Mouse (Mus musculus) thymus, postnatal 25 days (tissue): ENCODE results near the gene Hist2h2be.
"Not testable (repeated sequence)": the region's sequence is repeated elsewhere in the genome, so short reads cannot be mapped to it uniquely, and the experiment has no call there.

ENCODE experiments used
- DNase-seq: peaks from one replicate; pipeline ENCODE4 v3.0.0; 2022

Hist2h2be gene

GRCm38 (mm10) chr3:96198601-96199251, 22.2 kb upstream of the Hist2h2be start:
- DNase-seq, result not testable (repeated sequence)

GRCm38 (mm10) chr3:96199731-96200130, 21.2 kb upstream of the Hist2h2be start:
- DNase-seq, result no peak

- no peak for DNase-seq
Measured at GRCm38 (mm10) chr3:96207819-96208218, 13.1 kb upstream of the Hist2h2be start.

GRCm38 (mm10) chr3:96209242-96209641, 11.7 kb upstream of the Hist2h2be start:
- DNase-seq, result no peak

- peak; percentile 59 for DNase-seq
Measured at GRCm38 (mm10) chr3:96219191-96219641, 1.7 kb upstream of the Hist2h2be start.

- peak; percentile 86 for DNase-seq
Measured at GRCm38 (mm10) chr3:96219661-96220130, 1.2 kb upstream of the Hist2h2be start, which contains the start of the genes Bola1 and Hist2h2ab. Gene Bola1, minus strand, starts transcription at chr3:96219709. Gene Hist2h2ab, plus strand, starts transcription at chr3:96219865.

- not testable (repeated sequence) for DNase-seq
Measured at GRCm38 (mm10) chr3:96220131-96220764, 671 bp upstream of the Hist2h2be start.

GRCm38 (mm10) chr3:96221640-96222038, 720 bp downstream of the Hist2h2be start:
- DNase-seq, result peak; percentile 63

- DNase-seq, result no peak
Measured at GRCm38 (mm10) chr3:96222774-96223173, 1.9 kb downstream of the Hist2h2be start.

GRCm38 (mm10) chr3:96225421-96225820, 4.5 kb downstream of the Hist2h2be start:
- no peak for DNase-seq

GRCm38 (mm10) chr3:96226695-96227648, 6.1 kb downstream of the Hist2h2be start:
- no peak for DNase-seq

- DNase-seq, result no peak
Measured at GRCm38 (mm10) chr3:96228828-96229227, 7.9 kb downstream of the Hist2h2be start.

GRCm38 (mm10) chr3:96230404-96230803, 9.5 kb downstream of the Hist2h2be start:
- no peak for DNase-seq

- no peak for DNase-seq
Measured at GRCm38 (mm10) chr3:96230910-96231757, 10.2 kb downstream of the Hist2h2be start.

- no peak for DNase-seq
Measured at GRCm38 (mm10) chr3:96231758-96232120, 10.8 kb downstream of the Hist2h2be start.

GRCm38 (mm10) chr3:96234914-96235313, 14.0 kb downstream of the Hist2h2be start:
- DNase-seq, result no peak

GRCm38 (mm10) chr3:96235836-96236235, 14.9 kb downstream of the Hist2h2be start:
- no peak for DNase-seq

- no peak for DNase-seq
Measured at GRCm38 (mm10) chr3:96236834-96237334, 16.0 kb downstream of the Hist2h2be start.

GRCm38 (mm10) chr3:96237335-96237903, 16.5 kb downstream of the Hist2h2be start:
- no peak for DNase-seq

GRCm38 (mm10) chr3:96237904-96238511, 17.1 kb downstream of the Hist2h2be start:
- no peak for DNase-seq
